Mouse (Mus musculus): ENCODE results near the gene 1700025G04Rik.

Gene 1700025G04Rik

GRCm38 (mm10) chr1:152032144-152032543 lies 57.8 kb downstream of the 1700025G04Rik start:
- DNase-seq (ENCODE audit: low spot score): peak; percentile 56

- no peak for DNase-seq (ENCODE audit: low spot score)
These were observed 59.4 kb downstream of the 1700025G04Rik start for GRCm38 (mm10) chr1:152030546-152030945.

GRCm38 (mm10) chr1:152028718-152029117 lies 61.2 kb downstream of the 1700025G04Rik start:
- no peak for DNase-seq (ENCODE audit: low spot score)

- DNase-seq (ENCODE audit: low spot score): no peak
These were observed 63.2 kb downstream of the 1700025G04Rik start for GRCm38 (mm10) chr1:152026762-152027161.

DNA sequence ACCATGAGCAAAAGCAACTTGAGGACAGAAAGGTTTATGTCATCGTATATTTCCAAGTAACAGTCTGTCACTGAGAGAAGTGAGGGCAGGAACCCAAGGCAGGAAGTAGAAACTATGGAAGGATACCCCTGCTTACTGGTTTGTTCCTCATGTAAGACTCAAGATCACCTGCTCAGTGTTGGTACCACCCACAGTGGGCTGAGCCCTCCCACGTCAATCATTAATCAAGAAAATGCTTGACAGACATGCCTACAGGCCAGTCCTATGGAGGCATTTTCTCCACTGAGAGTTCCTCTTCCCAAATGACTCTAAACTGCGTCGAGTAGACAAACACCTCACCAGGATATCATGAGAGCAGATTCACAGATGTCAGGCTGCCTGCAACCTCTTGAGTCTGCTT lies 64.6 kb downstream of the 1700025G04Rik start:
- DNase-seq (ENCODE audit: low spot score): no peak

GRCm38 (mm10) chr1:152024019-152024787 lies 65.7 kb downstream of the 1700025G04Rik start:
- DNase-seq (ENCODE audit: low spot score): no peak

GRCm38 (mm10) chr1:152020812-152021211 lies 69.1 kb downstream of the 1700025G04Rik start:
- DNase-seq (ENCODE audit: low spot score): no peak

GRCm38 (mm10) chr1:152020070-152020469 lies 69.9 kb downstream of the 1700025G04Rik start:
- DNase-seq (ENCODE audit: low spot score): no peak

GRCm38 (mm10) chr1:152019196-152019595 lies 70.7 kb downstream of the 1700025G04Rik start:
- DNase-seq (ENCODE audit: low spot score): peak; percentile 26

DNA sequence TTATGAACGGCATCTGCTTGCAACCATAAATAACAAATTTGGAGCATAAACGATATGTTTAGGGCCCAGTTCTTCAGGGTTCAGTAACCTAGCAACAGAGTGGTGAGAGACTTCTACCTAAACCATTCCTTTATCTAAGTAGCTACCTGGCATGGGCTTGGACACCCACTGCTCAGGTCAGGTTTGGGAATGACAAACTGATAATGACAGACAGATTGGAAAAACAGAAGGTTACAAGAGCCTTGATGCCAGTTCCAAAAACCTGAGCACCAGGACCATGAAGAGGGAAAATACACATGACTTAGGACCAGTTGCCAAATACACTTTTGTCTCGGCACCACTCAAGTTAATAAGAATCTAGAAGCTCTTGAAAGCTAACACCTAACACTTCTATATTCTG lies 71.6 kb downstream of the 1700025G04Rik start:
- DNase-seq (ENCODE audit: low spot score): no peak

DNA sequence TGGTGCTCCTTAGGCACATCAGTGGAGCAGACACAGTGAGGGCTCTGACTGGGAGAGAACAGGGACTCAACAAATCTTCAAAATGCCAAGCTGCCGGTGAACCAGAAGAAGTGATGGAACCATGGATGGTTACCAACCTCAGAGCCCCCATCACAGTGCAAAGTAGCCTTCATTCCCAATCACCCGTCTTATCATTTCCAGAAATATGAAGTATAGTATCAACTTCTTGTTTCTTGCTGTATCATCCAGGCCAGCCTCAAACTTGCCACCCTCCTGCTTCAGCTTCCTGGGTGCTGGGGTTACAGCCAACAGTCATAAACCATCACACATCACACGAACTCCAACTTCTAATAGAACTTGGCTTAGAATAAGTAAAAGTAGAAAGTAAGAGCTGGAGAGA lies 73.3 kb downstream of the 1700025G04Rik start:
- no peak for DNase-seq (ENCODE audit: low spot score)

DNA sequence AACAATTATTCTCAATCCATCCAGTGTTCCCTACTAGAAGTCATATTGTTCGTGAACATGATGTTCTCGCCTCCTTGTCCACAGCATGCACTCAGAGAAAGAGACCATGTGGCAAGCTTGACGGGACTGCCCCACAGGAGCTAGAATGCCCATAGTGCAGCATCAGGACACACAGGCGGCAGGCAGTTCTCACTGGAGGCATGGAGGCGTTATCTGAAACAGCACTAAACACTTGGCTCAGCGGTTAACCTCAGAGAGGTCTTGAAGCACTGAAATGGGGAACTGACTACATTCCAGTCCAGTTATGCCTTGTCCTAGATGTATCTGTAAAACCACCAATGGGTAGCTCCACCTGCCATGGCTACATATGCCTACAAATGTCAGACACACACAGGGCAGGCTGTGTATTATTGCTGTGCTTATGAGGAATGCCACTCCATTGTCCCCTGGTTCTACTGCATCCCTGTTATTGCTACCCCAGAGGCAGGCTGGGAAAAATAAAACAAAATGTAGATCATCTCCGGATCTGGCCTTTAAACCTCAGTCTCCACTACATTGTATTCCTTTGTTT lies 74.3 kb downstream of the 1700025G04Rik start:
- no peak for DNase-seq (ENCODE audit: low spot score)

DNA sequence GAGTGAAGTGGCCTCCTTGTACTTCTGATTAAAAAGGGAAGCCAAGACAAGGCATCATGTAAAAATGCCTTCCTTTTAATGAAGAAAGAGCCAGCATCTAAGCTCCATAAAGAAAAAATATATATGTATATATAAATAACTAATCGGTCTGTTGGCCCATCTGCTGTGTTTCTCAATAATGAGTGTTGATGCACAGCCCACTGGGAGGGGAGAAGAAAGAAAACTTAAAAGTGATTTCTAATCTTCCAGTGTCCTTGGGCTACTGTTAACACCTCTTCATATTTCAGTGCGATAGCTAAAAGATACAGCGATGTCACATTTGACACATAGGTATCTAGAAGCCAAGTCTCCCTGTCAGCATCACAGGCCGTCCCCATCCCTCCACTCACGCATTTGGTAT lies 78.2 kb downstream of the 1700025G04Rik start:
- DNase-seq (ENCODE audit: low spot score): no peak

DNA sequence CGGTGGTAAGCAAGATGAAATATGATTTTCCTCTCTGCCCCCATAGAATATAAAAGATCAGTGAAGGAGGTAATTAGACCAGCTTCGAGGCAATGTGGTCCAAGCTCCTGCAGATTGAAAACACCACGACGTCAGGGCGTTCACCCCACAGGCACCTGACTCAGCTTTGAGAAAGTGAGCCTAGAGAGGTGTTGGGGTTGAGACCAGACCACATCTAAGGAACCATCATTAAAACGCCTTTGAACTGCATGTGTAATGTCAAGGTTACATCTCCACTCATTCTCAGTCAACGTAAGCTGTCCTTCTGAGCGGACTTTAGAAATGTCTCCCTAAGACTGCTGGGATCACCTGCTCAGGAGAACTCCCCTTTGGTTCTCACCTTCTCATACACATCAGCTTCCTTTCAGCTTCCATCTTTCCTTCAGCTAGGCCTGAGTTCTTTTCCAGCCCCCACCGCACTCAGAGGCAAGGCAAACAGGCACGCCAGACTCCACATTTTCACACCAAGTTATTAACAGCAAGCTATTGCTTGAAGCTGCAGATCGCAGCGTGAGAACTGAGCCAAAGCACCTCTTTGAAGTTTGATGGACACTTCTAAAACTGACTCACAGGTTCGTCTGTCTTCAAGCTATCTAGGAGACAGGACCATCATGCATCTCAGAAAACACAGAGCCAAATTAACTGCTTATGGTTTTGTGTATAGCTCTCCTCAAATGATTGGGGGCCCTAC lies 79.5 kb downstream of the 1700025G04Rik start:
- DNase-seq (ENCODE audit: low spot score): no peak

DNA sequence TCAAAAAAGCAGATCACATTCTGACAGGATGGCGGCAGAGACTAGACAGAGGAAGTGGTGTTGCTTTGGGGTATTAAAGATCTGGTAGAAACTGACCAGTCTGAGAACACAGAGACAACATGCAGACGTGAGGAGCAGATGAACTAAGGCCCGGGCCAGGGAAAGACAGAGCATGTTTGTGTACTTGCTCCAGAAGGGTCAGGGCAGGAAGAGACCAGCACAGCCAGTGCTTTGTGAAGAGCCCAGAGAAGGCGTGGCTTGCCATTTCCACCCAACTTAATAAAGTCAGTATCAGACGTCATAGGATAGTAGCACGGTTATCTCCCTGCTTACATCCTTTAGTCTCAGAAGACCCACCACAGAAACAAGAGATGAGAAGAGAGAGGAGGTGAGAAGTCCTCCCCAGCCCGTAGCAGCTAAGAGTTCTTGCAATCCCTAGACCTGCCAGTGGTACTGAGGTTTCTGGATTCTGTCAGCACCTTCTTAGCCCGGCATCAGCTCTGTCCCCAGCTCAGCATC lies 81.4 kb downstream of the 1700025G04Rik start:
- DNase-seq (ENCODE audit: low spot score): peak; percentile 15

- no peak for DNase-seq (ENCODE audit: low spot score)
These were observed 83.4 kb downstream of the 1700025G04Rik start for GRCm38 (mm10) chr1:152006529-152006928.

DNA sequence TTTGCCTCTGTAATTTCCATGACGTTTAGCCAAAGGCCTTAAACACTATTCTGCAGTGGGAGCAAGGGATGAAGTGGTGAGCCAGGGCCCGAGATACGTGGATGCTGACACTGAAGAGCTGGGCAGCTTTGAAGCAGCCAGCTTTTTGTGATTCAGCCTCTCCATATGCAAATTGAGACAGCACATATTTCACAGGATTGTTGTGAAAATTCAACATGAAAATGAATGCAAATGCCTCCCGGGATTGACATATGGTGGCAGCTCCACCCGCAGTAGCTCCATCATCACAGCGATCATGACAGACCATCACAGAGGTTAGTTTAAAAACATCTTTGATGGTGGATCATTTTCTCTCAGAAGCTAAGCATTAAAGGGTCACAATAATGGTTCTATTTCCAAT lies 85.4 kb downstream of the 1700025G04Rik start:
- no peak for DNase-seq (ENCODE audit: low spot score)

- no peak for DNase-seq (ENCODE audit: low spot score)
These were observed 89.5 kb downstream of the 1700025G04Rik start for GRCm38 (mm10) chr1:152000461-152000860.

- DNase-seq (ENCODE audit: low spot score): no peak
These were observed 90.5 kb downstream of the 1700025G04Rik start for GRCm38 (mm10) chr1:151999424-151999842.

DNA sequence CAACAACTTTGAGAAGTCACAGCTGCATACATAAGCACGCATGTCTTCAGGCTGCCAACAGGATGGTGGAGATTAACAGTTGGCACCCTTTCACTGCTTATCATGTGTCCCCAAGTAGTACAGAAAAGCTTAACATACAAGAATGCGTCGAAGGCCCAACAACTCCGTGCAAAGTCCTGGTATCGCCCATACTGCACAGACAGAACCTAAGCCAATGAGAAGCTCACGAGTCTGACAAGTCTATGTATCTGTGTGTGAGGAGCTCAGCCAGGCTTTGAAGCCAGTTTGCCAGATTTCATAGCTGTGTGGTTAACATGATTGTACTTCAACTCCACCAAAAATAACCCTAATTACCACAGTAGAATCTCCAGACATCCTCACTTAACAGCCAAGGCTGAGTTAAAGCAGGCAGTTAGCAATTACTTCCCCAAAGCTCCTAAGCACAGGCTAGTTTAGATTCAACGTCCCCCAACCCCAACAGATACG lies 91.2 kb downstream of the 1700025G04Rik start:
- DNase-seq (ENCODE audit: low spot score): no peak

- no peak for DNase-seq (ENCODE audit: low spot score)
These were observed 92.3 kb downstream of the 1700025G04Rik start for GRCm38 (mm10) chr1:151997591-151997990.

DNA sequence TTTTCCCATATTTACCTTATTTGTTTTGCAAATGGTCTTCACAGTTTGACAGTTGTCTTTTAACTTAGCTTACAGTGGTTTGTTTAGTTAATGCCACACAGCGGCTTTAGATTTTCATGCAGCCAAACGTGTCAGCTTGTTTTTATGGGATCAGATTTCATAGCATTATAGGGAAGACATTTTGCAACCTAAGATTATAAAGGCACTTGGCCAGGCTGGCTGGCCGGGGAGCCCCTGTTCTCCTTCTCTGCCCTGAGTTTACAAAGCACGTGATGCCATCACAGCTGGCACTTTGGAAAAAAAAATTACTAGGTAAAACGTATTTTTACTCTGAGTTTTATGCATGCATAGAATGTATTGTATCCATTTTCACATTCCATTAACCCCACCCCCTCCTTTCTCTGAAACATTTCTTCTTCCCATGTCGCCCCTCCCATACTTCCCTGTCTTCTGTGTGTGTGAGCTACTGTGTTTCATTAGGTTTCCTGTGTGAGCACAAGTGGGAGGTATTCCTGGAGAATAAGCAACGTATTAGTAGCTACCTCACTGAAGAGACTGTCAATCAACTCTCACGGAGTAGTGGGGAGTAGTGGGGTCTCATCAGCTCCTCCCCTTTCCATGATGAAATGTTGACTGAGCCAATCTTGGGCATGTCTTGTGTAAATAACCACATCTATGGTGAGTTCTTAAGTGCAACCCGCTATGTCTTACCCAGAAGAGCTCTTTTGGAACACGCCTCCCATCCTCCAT lies 93.8 kb downstream of the 1700025G04Rik start:
- DNase-seq (ENCODE audit: low spot score): no peak

All from lung, postnatal 25 days (tissue).